Mouse (Mus musculus) mesoderm, embryonic 11.5 days (tissue): ENCODE results near the gene Thbs4.

Source experiments
- DNase-seq: peaks from one replicate; pipeline ENCODE4 v3.0.0-alpha.2; 2012; ENCODE audit warnings: low read depth, low spot score

Thbs4 gene

GRCm38 (mm10) chr13:92717851-92718665 lies 76.6 kb downstream of the Thbs4 start:
- DNase-seq: no peak

- no peak for DNase-seq
Observed at GRCm38 (mm10) chr13:92712619-92713018, 82.0 kb downstream of the Thbs4 start.

- DNase-seq: no peak
Observed at GRCm38 (mm10) chr13:92711821-92712220, 82.8 kb downstream of the Thbs4 start.

- no peak for DNase-seq
Observed at GRCm38 (mm10) chr13:92710361-92710760, 84.3 kb downstream of the Thbs4 start.

- no peak for DNase-seq
Observed at GRCm38 (mm10) chr13:92709535-92709934, 85.1 kb downstream of the Thbs4 start.

- no peak for DNase-seq
Observed at GRCm38 (mm10) chr13:92708466-92708865, 86.2 kb downstream of the Thbs4 start.

- DNase-seq: no peak
Observed at GRCm38 (mm10) chr13:92707941-92708340, 86.7 kb downstream of the Thbs4 start.

GRCm38 (mm10) chr13:92706342-92707061 lies 88.1 kb downstream of the Thbs4 start:
- DNase-seq: no peak

GRCm38 (mm10) chr13:92705016-92705535 lies 89.5 kb downstream of the Thbs4 start:
- DNase-seq: no peak

- DNase-seq: no peak
Observed at GRCm38 (mm10) chr13:92704189-92704588, 90.4 kb downstream of the Thbs4 start.

GRCm38 (mm10) chr13:92703241-92704027 lies 91.2 kb downstream of the Thbs4 start:
- peak; percentile 81 for DNase-seq

- no peak for DNase-seq
Observed at GRCm38 (mm10) chr13:92702035-92702434, 92.6 kb downstream of the Thbs4 start.
